Mouse (Mus musculus): ENCODE data around the gene Gm9999. TPM values are rescaled to one million over a fixed set of nuclear protein-coding genes. Genes with fewer than 3 reads are reported as not detected.

Gm9999 gene
- polyA plus RNA-seq, 1 experiment from 2014 or later, result not detected

DNA sequence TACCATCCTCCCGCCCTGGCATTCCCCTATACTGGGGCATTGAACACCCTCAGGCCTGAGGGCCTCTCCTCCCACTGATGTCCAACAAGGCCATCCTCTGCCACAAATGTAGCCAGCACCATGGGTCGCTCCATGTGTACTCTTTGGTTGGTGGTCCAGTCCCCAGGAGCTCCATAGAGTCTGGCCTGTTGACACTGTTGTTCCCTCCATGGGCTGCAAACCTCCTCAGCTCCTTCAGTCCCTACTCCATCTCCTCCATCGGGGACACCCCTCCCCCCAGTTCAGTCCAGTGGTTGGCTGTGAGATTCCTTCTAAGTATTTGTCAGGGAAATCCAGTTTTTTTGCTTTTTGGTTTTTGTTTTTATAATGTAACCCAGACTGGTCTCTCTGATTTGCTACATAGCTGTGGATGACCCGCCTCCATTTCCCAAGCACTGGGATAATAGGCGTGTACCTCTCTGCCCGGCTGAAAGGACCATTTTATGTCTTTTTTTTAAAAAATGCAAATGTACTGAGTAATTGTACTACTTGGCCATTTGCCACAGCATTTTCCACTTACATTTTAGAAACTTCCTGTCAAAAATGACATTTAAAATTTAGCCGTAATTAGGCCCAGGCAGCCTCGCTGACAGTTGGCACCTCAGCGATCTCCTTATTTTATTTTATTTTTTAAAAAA is 47.3 kb downstream of the Gm9999 start:
- H3K9ac ChIP-seq, result no peak overlapping the region
- H3K27me3 ChIP-seq, result no peaks in the 10 kb centered on the region
- H3K9me3 ChIP-seq (replicated peaks), result no peaks in the 10 kb centered on the region
- 76% methylated on average over 9 of the region's 9 CpGs for WGBS (ENCODE audit: insufficient replicate concordance)
- no peak overlapping the region for H3K4me2 ChIP-seq
- no peak overlapping the region for H3K27ac ChIP-seq
- ATAC-seq (ENCODE audit: low read depth), result no peak
- H3K4me1 ChIP-seq (replicated peaks), result no peaks in the 10 kb centered on the region
- H3K4me3 ChIP-seq (replicated peaks), result no peak overlapping the region
- H3K36me3 ChIP-seq, result no peaks in the 10 kb centered on the region
- no peak for DNase-seq

DNA sequence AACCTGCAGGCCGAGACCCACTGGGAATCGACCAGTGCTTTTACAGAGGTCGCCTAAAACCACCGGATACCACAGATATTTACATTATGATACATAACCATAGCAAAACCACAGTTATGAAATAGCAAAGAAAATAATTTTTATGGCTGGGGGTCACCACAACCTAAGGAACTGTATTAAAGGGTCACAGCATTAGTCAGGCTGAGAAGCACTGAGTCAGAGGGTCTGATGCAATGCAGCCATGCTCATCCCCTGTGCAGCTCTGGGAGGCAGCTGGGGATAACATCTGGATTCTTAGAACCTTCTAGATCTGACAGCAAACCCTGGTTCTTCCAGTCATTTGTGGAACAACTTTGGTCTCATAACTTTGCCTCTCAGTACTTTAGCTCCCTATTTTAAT is 48.0 kb downstream of the Gm9999 start:
- Histone ChIP-seq H3K4me3 (replicated peaks) (no peak overlapping the region), H3K27me3 (no peaks in the 10 kb centered on the region), H3K27ac (no peak overlapping the region), H3K9ac (no peak overlapping the region), H3K4me1 (replicated peaks) (no peaks in the 10 kb centered on the region), H3K36me3 (no peaks in the 10 kb centered on the region), H3K9me3 (replicated peaks) (no peaks in the 10 kb centered on the region), H3K4me2 (no peak overlapping the region)
- DNase-seq (no peak), ATAC-seq (ENCODE audit: low read depth) (no peak)
- 57% methylated on average over 4 of the region's 4 CpGs for WGBS (ENCODE audit: insufficient replicate concordance)

DNA sequence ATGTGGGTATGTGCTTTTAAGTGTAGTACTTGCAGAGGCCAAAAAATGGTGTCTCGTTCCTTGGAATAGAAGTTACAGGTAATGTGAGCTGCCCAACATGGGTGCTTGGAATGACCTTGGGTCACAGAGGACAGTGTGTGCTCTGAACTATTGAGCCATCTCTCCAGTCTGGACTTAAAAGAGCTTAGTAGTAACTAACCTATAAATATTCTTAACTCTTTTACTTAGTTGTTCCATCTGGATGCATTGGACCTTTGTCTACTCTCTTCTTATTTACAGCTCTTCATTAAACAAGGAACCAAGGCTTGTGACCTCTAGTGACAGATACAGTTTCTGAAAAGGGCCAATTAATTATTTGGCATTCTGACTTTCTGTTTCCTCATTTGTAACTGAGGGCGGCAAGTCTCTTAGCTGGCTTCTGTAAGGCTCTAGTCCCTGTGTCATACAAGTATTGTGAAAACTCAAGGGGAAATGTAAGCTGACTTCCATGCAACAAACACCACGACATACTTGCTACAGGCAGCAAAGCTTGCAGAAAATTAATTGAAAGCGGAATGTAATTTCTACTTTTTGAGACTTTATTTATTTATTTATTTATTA is 51.5 kb downstream of the Gm9999 start:
- no peak for ATAC-seq (ENCODE audit: low read depth)
- WGBS (ENCODE audit: insufficient replicate concordance), result 63% methylated on average over 4 of the region's 4 CpGs

GRCm38 (mm10) chr7:47035426-47035825 is 52.0 kb downstream of the Gm9999 start:
- Histone ChIP-seq H3K4me1 (replicated peaks) (no peaks in the 10 kb centered on the region), H3K4me2 (no peak overlapping the region), H3K36me3 (no peaks in the 10 kb centered on the region), H3K9ac (no peak overlapping the region), H3K4me3 (replicated peaks) (no peak overlapping the region), H3K27ac (no peak overlapping the region), H3K27me3 (no peaks in the 10 kb centered on the region), H3K9me3 (replicated peaks) (no peaks in the 10 kb centered on the region)
- no peak for ATAC-seq (ENCODE audit: low read depth)
- DNase-seq, result no peak
- WGBS (ENCODE audit: insufficient replicate concordance), result 61% methylated on average over 8 of the region's 8 CpGs

More for the DNA sequence above, 51.5 kb downstream of the Gm9999 start:
- Histone ChIP-seq H3K9me3 (replicated peaks) (no peaks in the 10 kb centered on the region), H3K4me2 (no peak overlapping the region), H3K4me3 (replicated peaks) (no peak overlapping the region), H3K36me3 (no peaks in the 10 kb centered on the region), H3K9ac (no peak overlapping the region), H3K27ac (no peak overlapping the region), H3K4me1 (replicated peaks) (no peaks in the 10 kb centered on the region), H3K27me3 (no peaks in the 10 kb centered on the region)
- no peak for DNase-seq

Other genes with a start within 250 kb of the Gm9999 start
- 0.23 TPM in 1 of 2 replicates, not detected in the other for gene Saa1, start 240.6 kb upstream of the Gm9999 start, polyA plus RNA-seq (2015; fragmentation: Nextera tagmentation; extraction: Ambion mirVana)
- gene Saa2, start 231.8 kb upstream of the Gm9999 start, polyA plus RNA-seq (2015; fragmentation: Nextera tagmentation; extraction: Ambion mirVana), result not detected in 2 replicates
- 5.8 and 8.2 TPM in 2 replicates for gene Hps5, start 187.5 kb upstream of the Gm9999 start, polyA plus RNA-seq (2015; fragmentation: Nextera tagmentation; extraction: Ambion mirVana)
- 42.2 and 53.1 TPM in 2 replicates for gene Gtf2h1, start 187.5 kb upstream of the Gm9999 start, polyA plus RNA-seq (2015; fragmentation: Nextera tagmentation; extraction: Ambion mirVana)
- gene Ldha, start 142.1 kb upstream of the Gm9999 start, polyA plus RNA-seq (2015; fragmentation: Nextera tagmentation; extraction: Ambion mirVana), result 1,268 and 1,277 TPM in 2 replicates
- 0.19 and 0.55 TPM in 2 replicates for gene Ldhc, start 122.4 kb upstream of the Gm9999 start, polyA plus RNA-seq (2015; fragmentation: Nextera tagmentation; extraction: Ambion mirVana)
- gene Tsg101, start 63.6 kb upstream of the Gm9999 start, polyA plus RNA-seq (2015; fragmentation: Nextera tagmentation; extraction: Ambion mirVana), result 63.2 and 78.5 TPM in 2 replicates
- 5.3 and 6.2 TPM in 2 replicates for gene Uevld, start 25.1 kb upstream of the Gm9999 start, polyA plus RNA-seq (2015; fragmentation: Nextera tagmentation; extraction: Ambion mirVana)
- 10.6 and 13.1 TPM in 2 replicates for gene Spty2d1, start 24.8 kb downstream of the Gm9999 start, polyA plus RNA-seq (2015; fragmentation: Nextera tagmentation; extraction: Ambion mirVana)
- gene Tmem86a, start 67.0 kb downstream of the Gm9999 start, polyA plus RNA-seq (2015; fragmentation: Nextera tagmentation; extraction: Ambion mirVana), result 23.8 and 23.9 TPM in 2 replicates
- 0.05 and 0.10 TPM in 2 replicates for gene Ptpn5, start 150.1 kb downstream of the Gm9999 start, polyA plus RNA-seq (2015; fragmentation: Nextera tagmentation; extraction: Ambion mirVana)
- gene Mrgpra6, start 221.3 kb downstream of the Gm9999 start, polyA plus RNA-seq (2015; fragmentation: Nextera tagmentation; extraction: Ambion mirVana), result not detected in 2 replicates